Comparison of ENCODE assay signal across 15 mouse cellular contexts in genomic region chr11:120828416-120828815, GRCm38 (mm10).
"Had no signal": no experiment of that assay in that cellular context is flagged by ENCODE, and none has a peak within 500 bp of the region (broad histone marks: within the 10 kb centered on the region; RNA-seq: fewer than 3 reads in every experiment).

No protein-coding gene starts in this region.

- H3K27ac ChIP-seq: layer of hippocampus, adult 2 months; liver, embryonic 15.5 days; macrophage; neural tube, embryonic 12.5 days had no signal

- H3K36me3 ChIP-seq: liver, embryonic 15.5 days; neural tube, embryonic 12.5 days had no signal

- DNase-seq: kidney, adult 11 months; kidney, adult 9 months; kidney, postnatal 10 days; lung, adult 2 months; lung, postnatal 14 days; right cerebral cortex, adult 18-20 months; right cerebral cortex, postnatal 25 days; thymus, postnatal 36 days had no signal

- ATAC-seq: midbrain, embryonic 16.5 days had no signal

- H3K4me2 ChIP-seq: liver, embryonic 11.5 days; liver, embryonic 15.5 days; neural tube, embryonic 12.5 days had no signal

- H3K9me3 ChIP-seq: liver, embryonic 15.5 days; megakaryocyte, embryonic 14.5 days; neural tube, embryonic 12.5 days had no signal

- H3K27me3 ChIP-seq: liver, embryonic 15.5 days; neural tube, embryonic 12.5 days had no signal

- H3K9ac ChIP-seq: liver, embryonic 15.5 days; neural tube, embryonic 12.5 days had no signal

- H3K4me3 ChIP-seq: layer of hippocampus, adult 2 months; liver, embryonic 15.5 days; neural tube, embryonic 12.5 days had no signal
